Mouse (Mus musculus) MEL (cell line): ENCODE data around the gene Fam49a. TPM values are rescaled to one million over a fixed set of nuclear protein-coding genes. Genes with fewer than 3 reads are reported as not detected.

ENCODE experiments used
- DNase-seq: peaks from one replicate; pipeline ENCODE4 v3.0.0; 2011; ENCODE audit warnings: low read depth, low spot score
- H3K27ac ChIP-seq: 2 replicates; pipeline ENCODE4 v1.5.1; 2012; ENCODE audit warnings: low read depth, mild to moderate bottlenecking, control low read depth, low read length, moderate library complexity; ENCODE audit not compliant: control insufficient read depth
- H3K27me3 ChIP-seq, 2 experiments: fragments of 150-350 bp in 1 of 2; sonication (generic) in 1 of 2; 2 replicates each; pipeline ENCODE4 v1.6.1; 2012; ENCODE audit warnings: low read length in 2 of 2, mild to moderate bottlenecking in 2 of 2, improper control_type of control experiment in 1 of 2, moderate library complexity in 1 of 2; ENCODE audit not compliant: insufficient read depth in 2 of 2, control insufficient read depth in 1 of 2
- H3K36me3 ChIP-seq, 2 experiments: 2 replicates each; pipeline ENCODE4 v1.6.1; 2012 to 2014; ENCODE audit warnings: low read length in 2 of 2, improper control_type of control experiment in 1 of 2, inconsistent platforms in 1 of 2, mild to moderate bottlenecking in 1 of 2; ENCODE audit not compliant: insufficient read depth in 2 of 2, control insufficient read depth in 1 of 2
- H3K4me1 ChIP-seq, 2 experiments: fragments of 150-350 bp in 1 of 2; sonication (generic) in 1 of 2; 2 replicates each; pipeline ENCODE4 v1.6.1; 2012; ENCODE audit warnings: low read length in 2 of 2, improper control_type of control experiment in 1 of 2, mild to moderate bottlenecking in 1 of 2; ENCODE audit not compliant: insufficient read depth in 2 of 2, control insufficient read depth in 1 of 2
- H3K4me3 ChIP-seq, 2 experiments: fragments of 150-350 bp in 1 of 2; sonication (generic) in 1 of 2; 2 replicates each; pipeline ENCODE4 v1.5.1; 2012; ENCODE audit warnings: low read depth in 2 of 2, low read length in 2 of 2, mild to moderate bottlenecking in 2 of 2, moderate library complexity in 2 of 2, control low read depth in 1 of 2, improper control_type of control experiment in 1 of 2; ENCODE audit not compliant: control insufficient read depth in 1 of 2, insufficient read depth in 1 of 2
- H3K79me2 ChIP-seq: 2 replicates; pipeline ENCODE4 v1.6.1; 2012; ENCODE audit warnings: mild to moderate bottlenecking, low read length, moderate library complexity; ENCODE audit not compliant: control insufficient read depth, poor library complexity, insufficient read depth
- H3K9ac ChIP-seq: 2 replicates; pipeline ENCODE4 v1.6.1; 2012; ENCODE audit warnings: low read depth, mild to moderate bottlenecking, control low read depth, low read length, moderate library complexity; ENCODE audit not compliant: control insufficient read depth, poor library complexity, severe bottlenecking
- H3K9me3 ChIP-seq: fragments of 150-350 bp; sonication (generic); replicated peaks from 2 replicates; pipeline ENCODE4 v1.6.1; 2012; ENCODE audit warnings: mild to moderate bottlenecking, low read length, improper control_type of control experiment, moderate library complexity; ENCODE audit not compliant: insufficient read depth
- BHLHE40 ChIP-seq: IDR thresholded peaks from 2 replicates; pipeline ENCODE4 v1.6.1; 2012; ENCODE audit warnings: low read depth, mild to moderate bottlenecking, inconsistent platforms, low read length, improper control_type of control experiment, borderline replicate concordance
- CHD2 ChIP-seq: IDR thresholded peaks from 2 replicates; pipeline ENCODE4 v1.6.1; 2011; ENCODE audit warnings: low read length, improper control_type of control experiment
- EP300 ChIP-seq, 2 experiments: IDR thresholded peaks; 2 replicates each; pipeline ENCODE4 v1.6.1; 2011; ENCODE audit warnings: improper control_type of control experiment in 2 of 2, low read length in 2 of 2, low read depth in 1 of 2, mild to moderate bottlenecking in 1 of 2
- ETS1 ChIP-seq: IDR thresholded peaks from 2 replicates; pipeline ENCODE4 v1.6.1; 2012; ENCODE audit warnings: low read depth, mild to moderate bottlenecking, inconsistent platforms, low read length, improper control_type of control experiment, moderate library complexity
- GABPA ChIP-seq: IDR thresholded peaks from 2 replicates; pipeline ENCODE4 v1.6.1; 2012; ENCODE audit warnings: low read depth, mild to moderate bottlenecking, inconsistent platforms, low read length, improper control_type of control experiment, moderate library complexity
- HCFC1 ChIP-seq: IDR thresholded peaks from 2 replicates; pipeline ENCODE4 v1.6.1; 2012; ENCODE audit warnings: low read depth, mild to moderate bottlenecking, inconsistent platforms, low read length, improper control_type of control experiment, moderate library complexity
- JUND ChIP-seq: IDR thresholded peaks from 2 replicates; pipeline ENCODE4 v1.6.1; 2011; ENCODE audit warnings: low read depth, mild to moderate bottlenecking, improper control_type of control experiment, low read length
- KAT2A ChIP-seq: conservative IDR thresholded peaks from 2 replicates; pipeline ENCODE4 v1.6.1; 2012; ENCODE audit warnings: low read depth, low read length, improper control_type of control experiment, inconsistent platforms
- MAFK ChIP-seq: IDR thresholded peaks from 2 replicates; pipeline ENCODE4 v1.6.1; 2011; ENCODE audit warnings: low read depth, mild to moderate bottlenecking, low read length, improper control_type of control experiment, borderline replicate concordance
- MAZ ChIP-seq: IDR thresholded peaks from 2 replicates; pipeline ENCODE4 v1.6.1; 2012; ENCODE audit warnings: low read depth, mild to moderate bottlenecking, inconsistent platforms, low read length, improper control_type of control experiment
- MXI1 ChIP-seq: IDR thresholded peaks from 2 replicates; pipeline ENCODE4 v1.6.1; 2011; ENCODE audit warnings: mild to moderate bottlenecking, low read depth, low read length, improper control_type of control experiment
- MYB ChIP-seq: IDR thresholded peaks from 2 replicates; pipeline ENCODE4 v1.6.1; 2011; ENCODE audit warnings: mild to moderate bottlenecking, low read depth, low read length, improper control_type of control experiment
- MYC ChIP-seq: IDR thresholded peaks from 2 replicates; pipeline ENCODE4 v1.6.1; 2011; ENCODE audit warnings: low read depth, mild to moderate bottlenecking, low read length, improper control_type of control experiment, moderate library complexity
- NELFE ChIP-seq: IDR thresholded peaks from 2 replicates; pipeline ENCODE4 v1.6.1; 2011; ENCODE audit warnings: low read depth, low read length, improper control_type of control experiment
- POLR2AphosphoS5 ChIP-seq: IDR thresholded peaks from 2 replicates; pipeline ENCODE4 v1.6.1; 2012; ENCODE audit warnings: low read depth, borderline replicate concordance, mild to moderate bottlenecking, inconsistent platforms, low read length, moderate library complexity, mixed read lengths
- RAD21 ChIP-seq: IDR thresholded peaks from 2 replicates; pipeline ENCODE4 v1.6.1; 2011; ENCODE audit warnings: mild to moderate bottlenecking, low read depth, low read length, improper control_type of control experiment
- RCOR1 ChIP-seq: IDR thresholded peaks from 2 replicates; pipeline ENCODE4 v1.6.1; 2012; ENCODE audit warnings: low read depth, mild to moderate bottlenecking, inconsistent platforms, low read length, improper control_type of control experiment
- SIN3A ChIP-seq: IDR thresholded peaks from 2 replicates; pipeline ENCODE4 v1.6.1; 2012; ENCODE audit warnings: low read length, improper control_type of control experiment, inconsistent platforms
- SMC3 ChIP-seq: IDR thresholded peaks from 2 replicates; pipeline ENCODE4 v1.6.1; 2011; ENCODE audit warnings: low read depth, low read length, improper control_type of control experiment
- UBTF ChIP-seq: IDR thresholded peaks from 2 replicates; pipeline ENCODE4 v1.6.1; 2012; ENCODE audit warnings: low read depth, mild to moderate bottlenecking, inconsistent platforms, low read length, improper control_type of control experiment, moderate library complexity, borderline replicate concordance; ENCODE audit not compliant: insufficient read depth
- ZC3H11A ChIP-seq: IDR thresholded peaks from 2 replicates; pipeline ENCODE4 v1.6.1; 2012; ENCODE audit warnings: low read depth, mild to moderate bottlenecking, inconsistent platforms, low read length, improper control_type of control experiment
- ZMIZ1 ChIP-seq: IDR thresholded peaks from 2 replicates; pipeline ENCODE4 v1.6.1; 2012; ENCODE audit warnings: low read depth, mild to moderate bottlenecking, inconsistent platforms, low read length, improper control_type of control experiment, moderate library complexity
- ZNF384 ChIP-seq: IDR thresholded peaks from 2 replicates; pipeline ENCODE4 v1.6.1; 2012; ENCODE audit warnings: low read depth, mild to moderate bottlenecking, inconsistent platforms, low read length, improper control_type of control experiment
- polyA plus RNA-seq, 2 experiments: library from polyadenylated mRNA; stranded (reverse) in 1 of 2; unstranded in 1 of 2; fragments of >175 nt in 1 of 2; fragments of >200 nt in 1 of 2; gene quantifications; 2 replicates each; pipeline versions ENCODE4 v1.2.1 to v1.2.4; 2012; ENCODE audit warnings: low replicate concordance in 2 of 2, low read depth in 1 of 2; ENCODE audit not compliant: insufficient read length in 2 of 2, insufficient read depth in 1 of 2, missing spikeins in 1 of 2
- total RNA-seq: library from RNA; depleted of rRNA; stranded (reverse); fragments of 300-350 nt; gene quantifications from 2 replicates; pipeline ENCODE4 v1.2.3, GENCODE M21; 2012

Gene Fam49a
- total and polyA plus RNA-seq, 3 experiments, result 0.42 to 1.3 TPM; not detected in 1

DNA sequence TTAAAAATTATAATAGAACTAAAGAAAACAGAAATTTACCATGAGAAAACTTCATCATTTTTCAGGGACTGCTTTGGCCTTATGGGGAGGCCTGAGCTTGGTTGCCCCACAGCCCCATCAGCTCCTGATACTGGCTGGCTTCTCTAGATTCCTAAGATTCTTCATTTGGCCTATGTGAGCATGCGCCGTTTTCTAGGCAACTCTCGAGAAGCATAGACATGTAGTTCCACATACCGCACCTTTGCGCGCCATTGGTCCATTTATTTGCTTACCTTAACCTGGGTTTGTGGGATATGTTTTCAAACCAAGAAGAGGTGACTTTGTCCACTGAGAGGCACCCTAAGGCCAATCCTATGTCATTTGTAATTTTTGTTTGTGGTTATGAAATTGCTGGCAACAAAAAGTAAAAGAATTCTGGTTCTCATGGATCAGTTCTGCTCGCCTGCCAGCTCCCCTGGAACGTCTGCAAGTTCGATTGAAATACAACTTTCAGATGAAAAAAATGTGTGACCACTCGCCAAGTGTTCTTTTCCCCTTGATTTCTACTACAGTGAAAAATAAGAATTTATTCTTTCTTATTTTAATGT, 21.9 kb downstream of the Fam49a start:
- Histone ChIP-seq H3K36me3 (no peaks in the 10 kb centered on the region), H3K4me1 (no peaks in the 10 kb centered on the region; a peak in 1 of 4 replicates), H3K79me2 (no peaks in the 10 kb centered on the region), H3K9me3 (no peaks in the 10 kb centered on the region), H3K9ac (no peak overlapping the region), H3K27ac (no peak overlapping the region), H3K27me3 (no peaks in the 10 kb centered on the region), H3K4me3 (no peak overlapping the region)
- no peak for TF ChIP-seq GABPA
- TF ChIP-seq RAD21, result no peak
- no peak for TF ChIP-seq EP300 (IDR thresholded peaks at IDR 0.05; ENCODE audit: low read depth in 1 of 2, low read length in 2 of 2)
- TF ChIP-seq KAT2A, result no peak
- no peak for TF ChIP-seq HCFC1
- no peak for TF ChIP-seq CHD2
- TF ChIP-seq ETS1, result no peak
- TF ChIP-seq POLR2AphosphoS5, result no peak
- no peak for DNase-seq

GRCm38 (mm10) chr12:12284521-12284920, 22.6 kb downstream of the Fam49a start:
- no peaks in the 10 kb centered on the region for H3K36me3 ChIP-seq
- no peak overlapping the region for H3K4me3 ChIP-seq
- H3K9ac ChIP-seq, result no peak overlapping the region
- no peaks in the 10 kb centered on the region for H3K27me3 ChIP-seq
- TF ChIP-seq ETS1 (no peak), JUND (no peak), MAZ (no peak), EP300 (IDR thresholded peaks at IDR 0.05; ENCODE audit: low read depth in 1 of 2, low read length in 2 of 2) (no peak), RCOR1 (no peak)
- no peak overlapping the region for H3K27ac ChIP-seq
- no peaks in the 10 kb centered on the region for H3K9me3 ChIP-seq
- no peaks in the 10 kb centered on the region for H3K79me2 ChIP-seq
- H3K4me1 ChIP-seq, result no peaks in the 10 kb centered on the region; a peak in 1 of 4 replicates
- DNase-seq, result no peak

GRCm38 (mm10) chr12:12287131-12287786, 25.3 kb downstream of the Fam49a start:
- peak; percentile 57 for DNase-seq
- no peaks in the 10 kb centered on the region for H3K36me3 ChIP-seq
- H3K9me3 ChIP-seq, result no peaks in the 10 kb centered on the region
- peak overlapping the region; percentile 28 for H3K27ac ChIP-seq
- H3K4me1 ChIP-seq, result no peaks in the 10 kb centered on the region; a peak in 1 of 4 replicates
- H3K27me3 ChIP-seq, result no peaks in the 10 kb centered on the region
- H3K79me2 ChIP-seq, result no peaks in the 10 kb centered on the region
- peak overlapping the region; percentile 39 for H3K9ac ChIP-seq
- H3K4me3 ChIP-seq, result peak overlapping the region; percentile 58 to 88
- TF ChIP-seq SIN3A (no peak), MAFK (no peak), HCFC1 (no peak; the same call in 1 of the 2 replicates), ZMIZ1 (no peak), NELFE (no peak; the same call in 1 of the 2 replicates), MYC (0 out of 2 replicates have a peak, but pooled peaks have one; percentile 16), MYB (no peak), MXI1 (no peak), UBTF (no peak), RCOR1 (no peak), ZC3H11A (no peak), BHLHE40 (no peak), EP300 (IDR thresholded peaks at IDR 0.05; ENCODE audit: low read depth in 1 of 2, low read length in 2 of 2) (peak; percentile 23 to 29; a peak in 1 of 4 replicates), ETS1 (no peak), ZNF384 (peak; percentile 58), GABPA (no peak), SMC3 (no peak)
